Mouse (Mus musculus) hindbrain, embryonic 16.5 days (tissue): ENCODE measurements at regions not wholly inside any gene's neighbourhood (a gene's known extent, or its start where the extent isn't known, plus 50 kb on each side); places are given as distances from the start of the nearest gene placed in this dataset.
A peak's percentile ranks its signal among the peaks of the same experiment; 100 is the strongest.

Experiments used
- ATAC-seq: fragments of 200-750 bp; cut with Nextera tagmentation; 2 replicates; pipeline ENCODE4 v1.8.0; 2017; ENCODE audit warnings: moderate TSS enrichment, moderate library complexity
- H3K27ac ChIP-seq: fragments of 300-500 bp; sonication (generic); 2 replicates; pipeline ENCODE4 v1.5.1; 2014; ENCODE audit warnings: low read depth, mild to moderate bottlenecking, control low read depth, low read length, moderate library complexity
- H3K27me3 ChIP-seq: fragments of 300-500 bp; sonication (generic); replicated peaks from 2 replicates; pipeline ENCODE4 v1.6.1; 2014; ENCODE audit warnings: low read length; ENCODE audit not compliant: control insufficient read depth, insufficient read depth
- H3K36me3 ChIP-seq: fragments of 300-500 bp; sonication (generic); 2 replicates; pipeline ENCODE4 v1.6.1; 2014; ENCODE audit warnings: mild to moderate bottlenecking, low read length, moderate library complexity, mixed read lengths; ENCODE audit not compliant: control insufficient read depth, insufficient read depth
- H3K4me1 ChIP-seq: fragments of 300-500 bp; sonication (generic); 2 replicates; pipeline ENCODE4 v1.6.1; 2014; ENCODE audit warnings: low read depth, low read length; ENCODE audit not compliant: control insufficient read depth, insufficient read depth
- H3K4me2 ChIP-seq: fragments of 300-500 bp; sonication (generic); 2 replicates; pipeline ENCODE4 v1.6.1; 2014; ENCODE audit warnings: mild to moderate bottlenecking, low read length, control low read depth, moderate library complexity
- H3K4me3 ChIP-seq: fragments of 300-500 bp; sonication (generic); 2 replicates; pipeline ENCODE4 v1.5.1; 2014; ENCODE audit warnings: mild to moderate bottlenecking, low read length, control low read depth, moderate library complexity
- H3K9ac ChIP-seq: fragments of 300-500 bp; sonication (generic); 2 replicates; pipeline ENCODE4 v1.6.1; 2014; ENCODE audit warnings: low read depth, mild to moderate bottlenecking, control low read depth, low read length, moderate library complexity
- H3K9me3 ChIP-seq: fragments of 300-500 bp; sonication (generic); 2 replicates; pipeline ENCODE4 v1.6.1; 2014; ENCODE audit warnings: mild to moderate bottlenecking, low read length, moderate library complexity; ENCODE audit not compliant: control insufficient read depth
- WGBS: fragments of 180-500 bp; shearing (Covaris S2); extraction: QIAGEN DNeasy Blood & Tissue Kit; methylation state at CpG from one replicate; pipeline ENCODE4 v1.1.7; 2014; 5-methylcytosine and 5-hydroxymethylcytosine counted together

- H3K9me3 ChIP-seq, result no peaks in the 10 kb centered on the region
- no peaks in the 10 kb centered on the region for H3K4me1 ChIP-seq
- no peak overlapping the region for H3K4me2 ChIP-seq
- ATAC-seq, result no peak
- no peak overlapping the region for H3K9ac ChIP-seq
- H3K27ac ChIP-seq, result no peak overlapping the region
- H3K27me3 ChIP-seq, result no peaks in the 10 kb centered on the region
- no peak overlapping the region for H3K4me3 ChIP-seq
- H3K36me3 ChIP-seq, result no peaks in the 10 kb centered on the region
- WGBS, result 29% methylated on average over 1 of the region's 1 CpGs
Observed at GRCm38 (mm10) chr3:42582311-42582710, 839.9 kb downstream of the D3Ertd751e start.

- Histone ChIP-seq H3K9me3 (no peaks in the 10 kb centered on the region), H3K4me2 (no peak overlapping the region), H3K9ac (no peak overlapping the region), H3K27me3 (no peaks in the 10 kb centered on the region), H3K36me3 (no peaks in the 10 kb centered on the region), H3K27ac (no peak overlapping the region), H3K4me1 (no peaks in the 10 kb centered on the region), H3K4me3 (no peak overlapping the region)
- ATAC-seq, result peak; percentile 42; the same call in 1 of the 2 replicates
- 64% methylated on average over 6 of the region's 6 CpGs for whole genome bisulfite sequencing
Observed at GRCm38 (mm10) chr3:42587296-42587932, 845.0 kb downstream of the D3Ertd751e start.

- Histone ChIP-seq H3K4me1 (no peaks in the 10 kb centered on the region), H3K36me3 (no peaks in the 10 kb centered on the region), H3K27ac (no peak overlapping the region), H3K9ac (no peak overlapping the region), H3K4me3 (no peak overlapping the region), H3K27me3 (no peaks in the 10 kb centered on the region), H3K9me3 (no peaks in the 10 kb centered on the region), H3K4me2 (no peak overlapping the region)
- 72% methylated on average over 2 of the region's 2 CpGs for WGBS
- no peak for ATAC-seq
Observed at GRCm38 (mm10) chr3:42589516-42589915, 847.1 kb downstream of the D3Ertd751e start.

GRCm38 (mm10) chr3:42590126-42590525 lies 847.7 kb downstream of the D3Ertd751e start:
- H3K9me3 ChIP-seq, result no peaks in the 10 kb centered on the region
- H3K27me3 ChIP-seq, result no peaks in the 10 kb centered on the region
- no peak overlapping the region for H3K27ac ChIP-seq
- no peaks in the 10 kb centered on the region for H3K36me3 ChIP-seq
- no peak for ATAC-seq
- H3K4me2 ChIP-seq, result no peak overlapping the region
- no peak overlapping the region for H3K4me3 ChIP-seq
- no peaks in the 10 kb centered on the region for H3K4me1 ChIP-seq
- WGBS, result 93% methylated on average over 2 of the region's 2 CpGs
- H3K9ac ChIP-seq, result no peak overlapping the region

GRCm38 (mm10) chr3:42593792-42594433 lies 851.5 kb downstream of the D3Ertd751e start:
- Histone ChIP-seq H3K9me3 (no peaks in the 10 kb centered on the region), H3K4me1 (no peaks in the 10 kb centered on the region), H3K4me3 (no peak overlapping the region), H3K36me3 (no peaks in the 10 kb centered on the region), H3K4me2 (no peak overlapping the region), H3K27me3 (no peaks in the 10 kb centered on the region), H3K27ac (no peak overlapping the region), H3K9ac (no peak overlapping the region)
- ATAC-seq, result no peak
- WGBS, result 65% methylated on average over 6 of the region's 6 CpGs

- WGBS, result 80% methylated on average over 1 of the region's 1 CpGs
- H3K4me3 ChIP-seq, result no peak overlapping the region
- no peak overlapping the region for H3K9ac ChIP-seq
- no peaks in the 10 kb centered on the region for H3K27me3 ChIP-seq
- no peaks in the 10 kb centered on the region for H3K36me3 ChIP-seq
- no peaks in the 10 kb centered on the region for H3K9me3 ChIP-seq
- H3K27ac ChIP-seq, result no peak overlapping the region
- no peak for ATAC-seq
- H3K4me1 ChIP-seq, result no peaks in the 10 kb centered on the region
- no peak overlapping the region for H3K4me2 ChIP-seq
Observed at GRCm38 (mm10) chr3:42596686-42597085, 854.3 kb downstream of the D3Ertd751e start.
